Mouse (Mus musculus) embryonic facial prominence, embryonic 10.5 days (tissue): ENCODE measurements around the gene Colgalt2. TPM values are rescaled to one million over a fixed set of nuclear protein-coding genes. Genes with fewer than 3 reads are reported as not detected.

Experiments
- DNase-seq: peaks from one replicate; pipeline ENCODE4 v3.0.0-alpha.2; 2017; ENCODE audit warnings: low spot score
- H3K27ac ChIP-seq: fragments of 300-500 bp; sonication (generic); replicated peaks from 2 replicates; pipeline ENCODE4 v1.5.1; 2016; ENCODE audit warnings: mild to moderate bottlenecking
- H3K27me3 ChIP-seq: fragments of 300-500 bp; sonication (generic); replicated peaks from 2 replicates; pipeline ENCODE4 v1.6.1; 2016; ENCODE audit warnings: low read depth, mild to moderate bottlenecking; ENCODE audit not compliant: poor library complexity, severe bottlenecking
- H3K36me3 ChIP-seq: fragments of 300-500 bp; sonication (generic); replicated peaks from 2 replicates; pipeline ENCODE4 v1.6.1; 2016; ENCODE audit warnings: mild to moderate bottlenecking, moderate library complexity
- H3K4me1 ChIP-seq: fragments of 300-500 bp; sonication (generic); 2 replicates; pipeline ENCODE4 v1.6.1; 2016
- H3K4me3 ChIP-seq: fragments of 300-500 bp; sonication (generic); 2 replicates; pipeline ENCODE4 v1.5.1; 2016; ENCODE audit warnings: mild to moderate bottlenecking, moderate library complexity
- H3K9me3 ChIP-seq: fragments of 300-500 bp; sonication (generic); 2 replicates; pipeline ENCODE4 v1.6.1; 2016; ENCODE audit warnings: mild to moderate bottlenecking
- WGBS: fragments of 180-500 bp; shearing (Covaris S2); methylation state at CpG from one replicate; pipeline ENCODE4 v1.1.7; 2016; 5-methylcytosine and 5-hydroxymethylcytosine counted together
- polyA plus RNA-seq: library from polyadenylated mRNA; unstranded; fragments of >200 nt; fragmentation: Nextera tagmentation; extraction: Ambion mirVana; gene quantifications from 2 replicates; pipeline ENCODE4 v1.2.1, GENCODE M21; 2016

The Colgalt2 gene
- polyA plus RNA-seq, 1 experiment from 2014 or later: 1.5 TPM

- no peak overlapping the region for H3K27ac ChIP-seq
- H3K9me3 ChIP-seq: no peaks in the 10 kb centered on the region
- 81% methylated on average over 3 of the region's 3 CpGs for WGBS
- H3K4me1 ChIP-seq: peaks cover 17% of the 10 kb centered on the region
- H3K27me3 ChIP-seq: no peaks in the 10 kb centered on the region
- H3K4me3 ChIP-seq: no peak overlapping the region
- DNase-seq: no peak
- no peaks in the 10 kb centered on the region for H3K36me3 ChIP-seq
Measured at GRCm38 (mm10) chr1:152460931-152461330, 61.3 kb downstream of the Colgalt2 start.

GRCm38 (mm10) chr1:152461814-152462213, 62.2 kb downstream of the Colgalt2 start:
- peaks cover 10% of the 10 kb centered on the region for H3K4me1 ChIP-seq
- no peak for DNase-seq
- H3K27ac ChIP-seq: peak overlapping the region; percentile 11; the same call in 1 of the 2 replicates
- no peaks in the 10 kb centered on the region for H3K36me3 ChIP-seq
- WGBS: 47% methylated on average over 3 of the region's 3 CpGs
- H3K27me3 ChIP-seq: no peaks in the 10 kb centered on the region
- no peaks in the 10 kb centered on the region for H3K9me3 ChIP-seq
- no peak overlapping the region for H3K4me3 ChIP-seq

GRCm38 (mm10) chr1:152462348-152462747, 62.7 kb downstream of the Colgalt2 start:
- no peak overlapping the region for H3K27ac ChIP-seq
- no peaks in the 10 kb centered on the region for H3K9me3 ChIP-seq
- H3K4me1 ChIP-seq: peaks cover 10% of the 10 kb centered on the region
- WGBS: 87% methylated on average over 7 of the region's 7 CpGs
- H3K27me3 ChIP-seq: no peaks in the 10 kb centered on the region
- DNase-seq: no peak
- H3K36me3 ChIP-seq: no peaks in the 10 kb centered on the region
- no peak overlapping the region for H3K4me3 ChIP-seq

- no peak for DNase-seq
- H3K27me3 ChIP-seq: no peaks in the 10 kb centered on the region
- H3K9me3 ChIP-seq: no peaks in the 10 kb centered on the region
- no peak overlapping the region for H3K27ac ChIP-seq
- H3K4me3 ChIP-seq: no peak overlapping the region
- 46% methylated on average over 3 of the region's 3 CpGs for WGBS
- H3K4me1 ChIP-seq: no peaks in the 10 kb centered on the region
- H3K36me3 ChIP-seq: no peaks in the 10 kb centered on the region
Measured at GRCm38 (mm10) chr1:152466280-152466679, 66.7 kb downstream of the Colgalt2 start.

GRCm38 (mm10) chr1:152468443-152468842, 68.8 kb downstream of the Colgalt2 start:
- Histone ChIP-seq H3K9me3 (no peaks in the 10 kb centered on the region), H3K27ac (no peak overlapping the region), H3K36me3 (no peaks in the 10 kb centered on the region), H3K4me1 (peaks cover 6% of the 10 kb centered on the region), H3K4me3 (no peak overlapping the region), H3K27me3 (no peaks in the 10 kb centered on the region)
- DNase-seq: no peak
- WGBS: 89% methylated on average over 9 of the region's 9 CpGs

- Histone ChIP-seq H3K27ac (no peak overlapping the region), H3K9me3 (no peaks in the 10 kb centered on the region), H3K4me3 (no peak overlapping the region), H3K36me3 (no peaks in the 10 kb centered on the region), H3K27me3 (no peaks in the 10 kb centered on the region), H3K4me1 (peaks cover 6% of the 10 kb centered on the region)
- 81% methylated on average over 4 of the region's 4 CpGs for WGBS
- no peak for DNase-seq
Measured at GRCm38 (mm10) chr1:152476126-152476525, 76.5 kb downstream of the Colgalt2 start.

GRCm38 (mm10) chr1:152490842-152491241, 91.2 kb downstream of the Colgalt2 start:
- 85% methylated on average over 1 of the region's 1 CpGs for WGBS

GRCm38 (mm10) chr1:152492258-152492657, 92.6 kb downstream of the Colgalt2 start:
- H3K27ac ChIP-seq: no peak overlapping the region
- WGBS: 97% methylated on average over 1 of the region's 1 CpGs
- no peaks in the 10 kb centered on the region for H3K9me3 ChIP-seq
- DNase-seq: no peak
- H3K4me3 ChIP-seq: no peak overlapping the region
- H3K36me3 ChIP-seq: no peaks in the 10 kb centered on the region
- H3K4me1 ChIP-seq: peaks cover 2% of the 10 kb centered on the region
- H3K27me3 ChIP-seq: no peaks in the 10 kb centered on the region

More at GRCm38 (mm10) chr1:152490842-152491241, 91.2 kb downstream of the Colgalt2 start:
- Histone ChIP-seq H3K4me3 (no peak overlapping the region), H3K9me3 (no peaks in the 10 kb centered on the region), H3K36me3 (no peaks in the 10 kb centered on the region), H3K27ac (no peak overlapping the region), H3K4me1 (no peaks in the 10 kb centered on the region), H3K27me3 (no peaks in the 10 kb centered on the region)
- DNase-seq: no peak

- no peaks in the 10 kb centered on the region for H3K9me3 ChIP-seq
- DNase-seq: no peak
- H3K36me3 ChIP-seq: no peaks in the 10 kb centered on the region
- H3K4me1 ChIP-seq: peaks cover 8% of the 10 kb centered on the region
- H3K4me3 ChIP-seq: no peak overlapping the region
- H3K27ac ChIP-seq: no peak overlapping the region
- no peaks in the 10 kb centered on the region for H3K27me3 ChIP-seq
- 81% methylated on average over 2 of the region's 2 CpGs for WGBS
Measured at GRCm38 (mm10) chr1:152496831-152497230, 97.2 kb downstream of the Colgalt2 start.

GRCm38 (mm10) chr1:152497581-152497980, 98.0 kb downstream of the Colgalt2 start:
- 47% methylated on average over 11 of the region's 11 CpGs for WGBS
- H3K4me1 ChIP-seq: peaks cover 8% of the 10 kb centered on the region
- peak; percentile 30 for DNase-seq
- H3K4me3 ChIP-seq: no peak overlapping the region
- H3K9me3 ChIP-seq: no peaks in the 10 kb centered on the region
- H3K27me3 ChIP-seq: no peaks in the 10 kb centered on the region
- no peaks in the 10 kb centered on the region for H3K36me3 ChIP-seq
- peak overlapping the region; percentile 69 for H3K27ac ChIP-seq

GRCm38 (mm10) chr1:152499802-152500201, 100.2 kb downstream of the Colgalt2 start:
- H3K9me3 ChIP-seq: no peaks in the 10 kb centered on the region
- no peaks in the 10 kb centered on the region for H3K27me3 ChIP-seq
- 78% methylated on average over 12 of the region's 12 CpGs for WGBS
- H3K4me3 ChIP-seq: no peak overlapping the region
- H3K27ac ChIP-seq: no peak overlapping the region
- H3K4me1 ChIP-seq: peaks cover 8% of the 10 kb centered on the region
- H3K36me3 ChIP-seq: no peaks in the 10 kb centered on the region
- no peak for DNase-seq

- Histone ChIP-seq H3K27me3 (no peaks in the 10 kb centered on the region), H3K4me3 (no peak overlapping the region), H3K9me3 (no peaks in the 10 kb centered on the region), H3K27ac (no peak overlapping the region), H3K4me1 (no peaks in the 10 kb centered on the region), H3K36me3 (no peaks in the 10 kb centered on the region)
- no peak for DNase-seq
- WGBS: 91% methylated on average over 5 of the region's 5 CpGs
Measured at GRCm38 (mm10) chr1:152506175-152506574, 106.5 kb downstream of the Colgalt2 start.

- Histone ChIP-seq H3K4me3 (no peak overlapping the region), H3K9me3 (no peaks in the 10 kb centered on the region), H3K36me3 (no peaks in the 10 kb centered on the region), H3K4me1 (no peaks in the 10 kb centered on the region), H3K27ac (no peak overlapping the region), H3K27me3 (no peaks in the 10 kb centered on the region)
- no peak for DNase-seq
- WGBS: 94% methylated on average over 7 of the region's 7 CpGs
Measured at GRCm38 (mm10) chr1:152506726-152507125, 107.1 kb downstream of the Colgalt2 start.
